Mouse (Mus musculus) liver, embryonic 11.5 days (tissue): ENCODE results near the gene 4930578G10Rik. TPM values are rescaled to one million over a fixed set of nuclear protein-coding genes. Genes with fewer than 3 reads are reported as not detected.
"Not testable (repeated sequence)": the region's sequence is repeated elsewhere in the genome, so short reads cannot be mapped to it uniquely, and the experiment has no call there.

Experiments
- ATAC-seq: fragments of 200-750 bp; cut with Nextera tagmentation; replicated peaks from 2 replicates; pipeline ENCODE4 v1.8.0; 2017; ENCODE audit warnings: moderate number of reproducible peaks, mild to moderate bottlenecking, moderate TSS enrichment, moderate library complexity; ENCODE audit not compliant: low FRiP score
- DNase-seq: peaks from one replicate; pipeline ENCODE4 v3.0.0-alpha.2; 2017; ENCODE audit warnings: low spot score
- H3K27ac ChIP-seq: fragments of 300-500 bp; sonication (generic); 2 replicates; pipeline ENCODE4 v1.5.1; 2014; ENCODE audit warnings: mild to moderate bottlenecking, low read depth, low read length, control low read depth
- H3K27me3 ChIP-seq: fragments of 300-500 bp; sonication (generic); replicated peaks from 2 replicates; pipeline ENCODE4 v1.6.1; 2014; ENCODE audit warnings: low read length, mixed read lengths; ENCODE audit not compliant: control insufficient read depth, insufficient read depth
- H3K36me3 ChIP-seq: fragments of 300-500 bp; sonication (generic); 2 replicates; pipeline ENCODE4 v1.6.1; 2014; ENCODE audit warnings: mild to moderate bottlenecking, low read length, moderate library complexity, mixed read lengths; ENCODE audit not compliant: control insufficient read depth, insufficient read depth
- H3K4me1 ChIP-seq: fragments of 300-500 bp; sonication (generic); replicated peaks from 2 replicates; pipeline ENCODE4 v1.6.1; 2014; ENCODE audit warnings: low read length, mixed read lengths; ENCODE audit not compliant: control insufficient read depth, insufficient read depth
- H3K4me2 ChIP-seq: fragments of 300-500 bp; sonication (generic); 2 replicates; pipeline ENCODE4 v1.6.1; 2014; ENCODE audit warnings: mild to moderate bottlenecking, control low read depth, moderate library complexity
- H3K4me3 ChIP-seq: fragments of 300-500 bp; sonication (generic); 2 replicates; pipeline ENCODE4 v1.5.1; 2014; ENCODE audit warnings: low read depth, low read length, control low read depth
- H3K9ac ChIP-seq: fragments of 300-500 bp; sonication (generic); 2 replicates; pipeline ENCODE4 v1.6.1; 2014; ENCODE audit warnings: low read depth, low read length, control low read depth
- H3K9me3 ChIP-seq: fragments of 300-500 bp; sonication (generic); 2 replicates; pipeline ENCODE4 v1.6.1; 2016; ENCODE audit warnings: low read length, inconsistent platforms, mixed read lengths; ENCODE audit not compliant: control insufficient read depth
- WGBS: fragments of 180-500 bp; shearing (Covaris S2); extraction: QIAGEN DNeasy Blood & Tissue Kit; methylation state at CpG from one replicate; pipeline ENCODE4 v1.1.7; 2014; 5-methylcytosine and 5-hydroxymethylcytosine counted together
- polyA plus RNA-seq: library from polyadenylated mRNA; unstranded; fragments of >200 nt; fragmentation: Nextera tagmentation; extraction: Ambion mirVana; gene quantifications from 2 replicates; pipeline ENCODE4 v1.2.1, GENCODE M21; 2014

4930578G10Rik gene
- not detected in 2 replicates for polyA plus RNA-seq

DNA sequence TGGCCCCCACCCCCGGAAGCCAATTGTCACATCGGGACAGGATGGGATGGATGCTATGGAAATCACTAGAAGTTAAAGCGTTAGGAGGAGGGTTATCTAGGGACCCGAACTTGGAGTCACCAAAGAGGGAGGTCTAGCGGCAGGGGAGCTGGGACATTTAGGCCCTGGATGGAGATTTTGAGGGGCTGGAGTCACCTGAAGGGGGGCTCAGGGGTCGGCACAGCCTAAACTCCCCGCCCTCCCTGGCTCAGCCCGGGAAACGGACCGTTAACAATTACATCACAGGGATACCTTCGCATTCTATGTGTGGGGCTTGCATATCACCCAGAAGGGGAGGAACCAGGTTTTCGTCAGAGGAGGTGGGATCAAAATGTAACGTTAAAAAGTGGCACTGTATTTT, at the start of gene 4930578G10Rik:
Gene 4930578G10Rik (plus strand): TSS at position 301 of the 400 bp plus-strand sequence.
- H3K9me3 ChIP-seq, H3K4me1 ChIP-seq, DNase-seq, ATAC-seq, H3K4me3 ChIP-seq, H3K27me3 ChIP-seq, H3K9ac ChIP-seq, H3K4me2 ChIP-seq, H3K36me3 ChIP-seq, H3K27ac ChIP-seq: not testable (repeated sequence)
- no CpG with 5 or more reads among the region's 13 CpGs for WGBS

DNA sequence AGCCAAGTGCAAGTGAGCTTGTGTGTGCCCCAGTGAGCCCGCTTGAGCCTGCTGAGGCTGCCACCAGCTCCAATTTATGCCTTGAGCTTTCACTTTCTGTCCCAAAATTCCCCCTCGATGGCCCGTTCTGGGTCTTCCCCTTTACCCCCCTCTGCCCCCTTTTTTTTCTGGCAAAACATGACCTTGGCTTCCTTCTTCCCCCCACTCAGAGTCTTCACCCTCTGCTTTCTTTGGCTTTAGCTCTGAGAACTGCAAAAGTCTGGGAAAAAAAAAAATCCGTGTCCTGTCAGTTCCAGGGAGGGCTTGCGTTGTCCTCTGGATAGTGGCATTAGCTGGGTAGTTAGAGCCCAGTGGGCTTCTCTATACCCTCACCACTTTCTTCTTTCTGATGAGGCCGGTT, 21.1 kb downstream of the 4930578G10Rik start, which contains the start of gene Ccl19:
Gene Ccl19 (minus strand): TSS at position 101 of the 400 bp plus-strand sequence.
- no CpG with 5 or more reads among the region's 6 CpGs for WGBS

DNA sequence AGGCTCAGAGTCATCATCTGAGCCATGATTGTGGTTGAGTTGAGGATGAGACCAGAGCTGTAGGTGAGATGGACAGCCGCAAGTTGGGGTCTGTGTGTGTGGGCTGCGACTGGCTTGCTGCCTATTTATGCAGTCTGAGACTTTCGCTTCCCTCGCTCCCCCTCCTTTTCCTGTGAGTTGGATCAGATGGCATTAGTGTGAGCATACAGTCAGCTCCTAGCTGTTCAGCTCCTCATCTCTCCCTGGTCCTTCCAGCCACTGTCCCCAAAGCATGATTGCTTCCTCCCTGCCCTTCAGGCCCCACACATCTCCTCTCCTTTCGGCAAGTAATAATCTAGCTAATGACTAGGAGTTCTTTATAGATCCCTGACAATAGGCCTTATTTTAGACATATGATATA, 38.5 kb downstream of the 4930578G10Rik start, which contains the start of gene Ccl21a:
Gene Ccl21a (minus strand): TSS at position 101 of the 400 bp plus-strand sequence.
- not testable (repeated sequence) for H3K4me2 ChIP-seq, H3K4me1 ChIP-seq, H3K9me3 ChIP-seq, ATAC-seq, DNase-seq, H3K27ac ChIP-seq, H3K36me3 ChIP-seq, H3K4me3 ChIP-seq, H3K9ac ChIP-seq, H3K27me3 ChIP-seq
- WGBS, result no CpG with 5 or more reads among the region's 5 CpGs

More for the DNA sequence above, 21.1 kb downstream of the 4930578G10Rik start, which contains the start of gene Ccl19:
- not testable (repeated sequence) for DNase-seq, H3K4me2 ChIP-seq, H3K36me3 ChIP-seq, H3K27me3 ChIP-seq, H3K4me3 ChIP-seq, H3K9ac ChIP-seq, H3K9me3 ChIP-seq, ATAC-seq, H3K27ac ChIP-seq, H3K4me1 ChIP-seq

DNA sequence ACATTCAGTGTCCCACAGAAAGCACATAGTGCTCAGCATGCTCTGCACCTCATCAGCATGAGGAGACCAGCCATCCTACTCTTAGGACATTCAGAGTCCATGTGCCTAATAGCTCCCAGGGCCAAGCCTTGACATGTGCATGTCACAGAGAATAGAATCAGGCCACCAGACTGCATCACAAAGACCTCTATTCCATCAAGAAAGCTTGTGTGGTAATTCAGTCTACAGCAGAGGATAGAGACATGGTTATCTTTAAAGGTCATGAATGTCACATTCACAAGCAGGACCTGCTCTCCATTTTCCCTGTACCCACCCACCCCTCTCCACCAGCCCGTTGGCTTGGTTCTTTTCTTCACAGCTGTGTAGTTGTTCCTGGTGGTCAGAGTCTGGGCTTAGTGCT, 118.4 kb downstream of the 4930578G10Rik start, which contains the start of gene Fam205a1:
Gene Fam205a1 (minus strand): TSS at position 101 of the 400 bp plus-strand sequence.
- H3K27ac ChIP-seq, H3K9me3 ChIP-seq, H3K4me2 ChIP-seq, H3K4me1 ChIP-seq, H3K36me3 ChIP-seq, DNase-seq, ATAC-seq, H3K9ac ChIP-seq, H3K4me3 ChIP-seq, H3K27me3 ChIP-seq: not testable (repeated sequence)
- 83% methylated on average over 1 of the region's 1 CpGs for WGBS

GRCm38 (mm10) chr4:42856671-42857070, 121.3 kb downstream of the 4930578G10Rik start, which contains the start of gene Gm12394:
Gene Gm12394, minus strand, starts transcription at chr4:42856771.
- H3K9ac ChIP-seq, H3K4me3 ChIP-seq, H3K36me3 ChIP-seq, H3K27me3 ChIP-seq, ATAC-seq, H3K4me1 ChIP-seq, H3K4me2 ChIP-seq, DNase-seq, H3K27ac ChIP-seq, H3K9me3 ChIP-seq: not testable (repeated sequence)
- 64% methylated on average over 1 of the region's 1 CpGs for WGBS

DNA sequence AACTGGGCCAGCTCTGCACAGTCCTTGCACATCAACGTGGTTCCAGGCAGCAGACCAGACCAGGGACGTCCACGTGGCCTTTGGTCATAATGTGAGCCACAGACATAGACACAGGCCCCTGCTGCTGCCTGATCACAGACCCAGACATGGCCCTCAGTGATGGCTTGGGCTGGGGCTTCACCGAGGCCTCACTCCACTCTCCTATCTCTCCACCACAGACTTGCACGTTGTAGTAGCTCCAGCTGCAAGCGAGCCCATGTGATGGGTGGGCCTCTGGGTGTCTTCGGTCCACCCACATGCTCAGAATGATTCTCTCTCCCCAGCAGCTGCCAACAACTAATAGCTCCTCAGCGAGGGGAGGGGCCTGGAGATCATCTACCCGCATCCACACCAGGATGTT, 125.1 kb downstream of the 4930578G10Rik start:
- H3K4me3 ChIP-seq, result not testable (repeated sequence)
- Histone ChIP-seq H3K4me2 (peak overlapping the region; percentile 23; the same call in 1 of the 2 replicates), H3K9ac (peak overlapping the region; percentile 37; the same call in 1 of the 2 replicates)

GRCm38 (mm10) chr4:42863487-42863886, 128.1 kb downstream of the 4930578G10Rik start:
- 73% methylated on average over 5 of the region's 5 CpGs for WGBS
- H3K4me2 ChIP-seq, result peak overlapping the region; percentile 26
- not testable (repeated sequence) for H3K27ac ChIP-seq, H3K36me3 ChIP-seq, DNase-seq, H3K27me3 ChIP-seq, H3K4me1 ChIP-seq, H3K9ac ChIP-seq, H3K9me3 ChIP-seq, H3K4me3 ChIP-seq
- peak; percentile 77 for ATAC-seq

More for the DNA sequence above, 125.1 kb downstream of the 4930578G10Rik start:
- H3K4me1 ChIP-seq, H3K27me3 ChIP-seq, H3K9me3 ChIP-seq, H3K36me3 ChIP-seq: not testable (repeated sequence)
- peak overlapping the region; percentile 77 for H3K27ac ChIP-seq
- ATAC-seq, result peak; percentile 97
- WGBS, result 45% methylated on average over 9 of the region's 9 CpGs
- DNase-seq, result peak; percentile 56

DNA sequence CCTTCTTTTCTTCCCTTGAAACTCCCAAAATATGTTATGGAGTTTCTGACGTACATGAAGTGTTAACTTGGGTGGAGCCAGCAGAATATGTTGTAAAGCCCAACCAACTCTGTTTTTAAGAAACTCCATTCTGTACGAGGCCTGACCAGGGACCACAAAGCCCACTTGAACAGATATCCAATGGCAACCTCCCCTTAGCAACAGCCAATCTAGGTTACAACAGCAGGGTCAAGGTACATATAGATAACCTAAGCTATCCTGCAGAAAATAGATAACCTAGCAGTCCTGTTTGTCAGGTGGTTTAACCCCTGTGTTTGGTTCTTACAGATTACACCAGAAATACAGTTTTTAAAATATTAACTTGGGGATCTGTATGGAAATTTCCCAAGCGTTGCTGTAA, 132.0 kb downstream of the 4930578G10Rik start:
- Histone ChIP-seq H3K4me2 (no peak overlapping the region), H3K4me3 (no peak overlapping the region), H3K4me1 (peaks cover 12% of the 10 kb centered on the region), H3K27me3 (no peaks in the 10 kb centered on the region), H3K9ac (no peak overlapping the region), H3K9me3 (no peaks in the 10 kb centered on the region), H3K27ac (peak overlapping the region; percentile 63), H3K36me3 (no peaks in the 10 kb centered on the region)
- no peak for DNase-seq
- 33% methylated on average over 3 of the region's 3 CpGs for WGBS
- ATAC-seq, result peak; percentile 95

DNA sequence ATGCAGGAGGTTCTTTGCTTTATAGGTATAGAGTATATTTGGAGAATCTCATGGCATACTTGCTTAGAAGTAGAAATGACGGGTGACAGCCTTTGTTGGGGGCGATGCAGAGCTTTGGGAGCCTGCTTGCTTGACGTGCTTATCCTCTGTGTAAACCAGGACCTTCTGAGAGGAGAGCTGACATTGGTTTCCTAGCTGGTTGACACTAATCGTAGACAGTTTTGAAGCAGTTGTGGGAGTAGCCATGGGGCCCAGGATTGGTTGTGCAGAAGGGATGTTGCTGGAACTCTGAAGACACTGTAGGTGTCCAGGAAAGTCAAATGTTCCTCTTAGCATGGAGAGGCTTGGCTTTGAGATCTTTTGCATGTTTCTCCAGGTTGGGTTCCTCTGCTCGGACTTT, 132.8 kb downstream of the 4930578G10Rik start:
- DNase-seq (no peak), ATAC-seq (no peak)
- Histone ChIP-seq H3K4me3 (no peak overlapping the region), H3K27me3 (no peaks in the 10 kb centered on the region), H3K9me3 (no peaks in the 10 kb centered on the region), H3K9ac (peak overlapping the region; percentile 47; the same call in 1 of the 2 replicates), H3K27ac (peak overlapping the region; percentile 63), H3K4me1 (peaks cover 12% of the 10 kb centered on the region), H3K36me3 (no peaks in the 10 kb centered on the region), H3K4me2 (peak overlapping the region; percentile 4)
- WGBS, result 82% methylated on average over 5 of the region's 5 CpGs
